Mouse (Mus musculus): ENCODE measurements around the gene Yod1.

Yod1 gene

GRCm38 (mm10) chr1:130769925-130770324 lies 52.8 kb downstream of the Yod1 start:
- DNase-seq (ENCODE audit: low read depth, low spot score) = no peak

GRCm38 (mm10) chr1:130770487-130770886 lies 53.4 kb downstream of the Yod1 start:
- DNase-seq (ENCODE audit: low read depth, low spot score) = no peak

- DNase-seq (ENCODE audit: low read depth, low spot score) = peak; percentile 9
Measured at GRCm38 (mm10) chr1:130770981-130771494, 53.9 kb downstream of the Yod1 start.
